Mouse (Mus musculus) lung, postnatal 0 days (tissue): ENCODE measurements at regions not wholly inside any gene's neighbourhood (a gene's known extent, or its start where the extent isn't known, plus 50 kb on each side); places are given as distances from the start of the nearest gene placed in this dataset.

ENCODE experiments used
- CTCF ChIP-seq: IDR thresholded peaks from 2 replicates; pipeline ENCODE4 v1.5.1; 2016; ENCODE audit warnings: antibody characterized with exemption, mild to moderate bottlenecking
- EP300 ChIP-seq: IDR thresholded peaks from 2 replicates; pipeline ENCODE4 v1.6.1; 2016; ENCODE audit warnings: antibody characterized with exemption, mild to moderate bottlenecking, control low read depth

- no peak for TF ChIP-seq CTCF
- TF ChIP-seq EP300 = no peak
Observed at GRCm38 (mm10) chr15:68435961-68436360, 1935.3 kb upstream of the Lrrc6 start.
